Mouse (Mus musculus) brain, embryonic 14.5 days (tissue): ENCODE results near the gene Pramel5. TPM values are rescaled to one million over a fixed set of nuclear protein-coding genes. Genes with fewer than 3 reads are reported as not detected.
"Not testable (repeated sequence)": the region's sequence is repeated elsewhere in the genome, so short reads cannot be mapped to it uniquely, and the experiment has no call there.

Experiments used
- DNase-seq: peaks from one replicate; pipeline ENCODE4 v3.0.0-alpha.2; 2011; ENCODE audit warnings: low read depth
- polyA plus RNA-seq: library from polyadenylated mRNA; depleted of rRNA; stranded (reverse); fragments of >200 nt; gene quantifications from 2 replicates; pipeline ENCODE4 v1.2.3, GENCODE M21; 2012; rRNA removed

Gene Pramel5
- not detected in 2 replicates for polyA plus RNA-seq

- not testable (repeated sequence) for DNase-seq
Measured at GRCm38 (mm10) chr4:144280388-144280787, at the start of gene Pramel5. Gene Pramel5 (minus strand): TSS chr4:144280488.

- DNase-seq, result not testable (repeated sequence)
Measured at GRCm38 (mm10) chr4:144329949-144330348, 49.7 kb upstream of the Pramel5 start, which contains the start of gene Gm13128. Gene Gm13128 (plus strand): TSS chr4:144330249.

- not testable (repeated sequence) for DNase-seq
Measured at GRCm38 (mm10) chr4:144312666-144313460, 32.6 kb upstream of the Pramel5 start.

GRCm38 (mm10) chr4:144299414-144299813 lies 19.1 kb upstream of the Pramel5 start:
- not testable (repeated sequence) for DNase-seq

GRCm38 (mm10) chr4:144254768-144255167 lies 25.5 kb downstream of the Pramel5 start:
- not testable (repeated sequence) for DNase-seq

Other genes starting within 250 kb of the Pramel5 start
- not detected in 2 replicates for gene Pramel4, start 221.4 kb downstream of the Pramel5 start, polyA plus RNA-seq
- gene Gm13102, start 174.0 kb downstream of the Pramel5 start, polyA plus RNA-seq, result not detected in 2 replicates
- gene Oog3, start 117.8 kb downstream of the Pramel5 start, polyA plus RNA-seq, result not detected in 2 replicates
- not detected in 2 replicates for gene Oog2, start 89.8 kb downstream of the Pramel5 start, polyA plus RNA-seq
- not detected in 2 replicates for gene C87977, start 67.2 kb downstream of the Pramel5 start, polyA plus RNA-seq
- gene Gm13128, start 49.8 kb upstream of the Pramel5 start, polyA plus RNA-seq, result not detected in 2 replicates
- not detected in 2 replicates for gene Gm13119, start 77.5 kb upstream of the Pramel5 start, polyA plus RNA-seq
- not detected in 2 replicates for gene Pramef20, start 97.4 kb upstream of the Pramel5 start, polyA plus RNA-seq
- 0.04 and 0.05 TPM in 2 replicates for gene Pramef12, start 128.0 kb upstream of the Pramel5 start, polyA plus RNA-seq
- gene 1700012P22Rik, start 158.3 kb upstream of the Pramel5 start, polyA plus RNA-seq, result 0.08 TPM in 1 of 2 replicates, not detected in the other
- not detected in 2 replicates for gene Gm9944, start 172.8 kb upstream of the Pramel5 start, polyA plus RNA-seq
- not detected in 2 replicates for gene Aadacl3, start 183.3 kb upstream of the Pramel5 start, polyA plus RNA-seq
- gene 9430007A20Rik, start 239.3 kb upstream of the Pramel5 start, polyA plus RNA-seq, result not detected in 2 replicates